Mouse (Mus musculus) lung, postnatal 0 days (tissue): Measurements from ENCODE around the gene Txndc9. TPM values are rescaled to one million over a fixed set of nuclear protein-coding genes. Genes with fewer than 3 reads are reported as not detected.

Experiments used
- ATAC-seq: fragments of 200-750 bp; cut with Nextera tagmentation; 2 replicates; pipeline ENCODE4 v1.8.0; 2017; ENCODE audit warnings: moderate library complexity
- DNase-seq: peaks from one replicate; pipeline ENCODE4 v3.0.0-alpha.2; 2016; ENCODE audit warnings: low spot score
- H3K27ac ChIP-seq: fragments of 300-500 bp; sonication (generic); 2 replicates; pipeline ENCODE4 v1.5.1; 2014; ENCODE audit warnings: antibody characterized with exemption, mild to moderate bottlenecking, low read length, mixed read lengths
- H3K27me3 ChIP-seq: fragments of 300-500 bp; sonication (generic); replicated peaks from 2 replicates; pipeline ENCODE4 v1.6.1; 2014; ENCODE audit warnings: low read length, mixed read lengths; ENCODE audit not compliant: insufficient read depth
- H3K36me3 ChIP-seq: fragments of 300-500 bp; sonication (generic); 2 replicates; pipeline ENCODE4 v1.6.1; 2014; ENCODE audit warnings: low read length, mixed read lengths; ENCODE audit not compliant: insufficient read depth
- H3K4me1 ChIP-seq: fragments of 300-500 bp; sonication (generic); 2 replicates; pipeline ENCODE4 v1.6.1; 2014; ENCODE audit warnings: antibody characterized with exemption, low read depth, low read length, mixed read lengths; ENCODE audit not compliant: insufficient read depth
- H3K4me2 ChIP-seq: fragments of 300-500 bp; sonication (generic); replicated peaks from 2 replicates; pipeline ENCODE4 v1.6.1; 2014; ENCODE audit warnings: low read depth, mild to moderate bottlenecking, low read length, moderate library complexity, mixed read lengths
- H3K4me3 ChIP-seq: fragments of 300-500 bp; sonication (generic); 2 replicates; pipeline ENCODE4 v1.5.1; 2014; ENCODE audit warnings: low read depth, low read length
- H3K9ac ChIP-seq: fragments of 300-500 bp; sonication (generic); replicated peaks from 2 replicates; pipeline ENCODE4 v1.6.1; 2014; ENCODE audit warnings: low read depth, mild to moderate bottlenecking
- H3K9me3 ChIP-seq: fragments of 300-500 bp; sonication (generic); 2 replicates; pipeline ENCODE4 v1.6.1; 2016; ENCODE audit warnings: low read length, mixed read lengths
- CTCF ChIP-seq: IDR thresholded peaks from 2 replicates; pipeline ENCODE4 v1.5.1; 2016; ENCODE audit warnings: antibody characterized with exemption, mild to moderate bottlenecking
- EP300 ChIP-seq: IDR thresholded peaks from 2 replicates; pipeline ENCODE4 v1.6.1; 2016; ENCODE audit warnings: antibody characterized with exemption, mild to moderate bottlenecking, control low read depth
- WGBS: fragments of 180-500 bp; shearing (Covaris S2); extraction: QIAGEN DNeasy Blood & Tissue Kit; methylation state at CpG from one replicate; pipeline ENCODE4 v1.1.7; 2014; 5-methylcytosine and 5-hydroxymethylcytosine counted together
- polyA plus RNA-seq: library from polyadenylated mRNA; unstranded; fragments of >200 nt; fragmentation: Nextera tagmentation; extraction: Ambion mirVana; gene quantifications from 2 replicates; pipeline ENCODE4 v1.2.1, GENCODE M21; 2015

The Txndc9 gene
- 93.3 and 101 TPM in 2 replicates for polyA plus RNA-seq

DNA sequence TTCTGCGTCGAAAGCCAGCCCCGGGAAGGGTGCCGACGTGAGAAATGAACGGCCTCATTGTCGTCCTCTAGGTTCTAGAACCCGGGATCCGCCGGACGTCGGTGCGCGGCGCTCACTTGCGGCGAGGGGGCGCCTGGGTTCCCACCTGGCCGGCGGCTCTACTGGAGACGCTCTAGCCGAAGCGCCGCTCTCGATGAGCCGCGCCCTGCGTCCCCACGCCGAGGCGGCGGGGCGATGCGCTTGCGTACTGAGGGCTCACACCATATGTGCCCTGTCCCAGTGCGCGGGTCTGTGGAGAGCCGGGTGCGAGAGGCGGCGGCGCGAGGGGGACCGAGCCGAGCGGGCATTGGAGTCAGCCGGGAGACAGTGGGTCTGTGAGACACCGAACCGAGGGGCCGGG, at the start of gene Txndc9, which contains the start of gene Eif5b:
Txndc9 (minus strand) TSS at position 27 of the 400 bp plus-strand sequence.
Eif5b (plus strand) TSS at position 144 of the 400 bp plus-strand sequence.
- Histone ChIP-seq H3K4me2 (peak within 1 kb of the TSS; percentile 77), H3K27ac (peak within 1 kb of the TSS; percentile 94), H3K9me3 (no peaks in the 10 kb centered on the region), H3K36me3 (peaks cover 14% of the 10 kb centered on the region), H3K4me3 (peak within 1 kb of the TSS; percentile 97), H3K4me1 (peaks cover 6% of the 10 kb centered on the region; the same call in 1 of the 2 replicates), H3K9ac (peak within 1 kb of the TSS; percentile 90), H3K27me3 (no peaks in the 10 kb centered on the region)
- DNase-seq (peak; percentile 96), ATAC-seq (peak; percentile 91)
- TF ChIP-seq EP300: no peak
- TF ChIP-seq CTCF: peak; percentile 75
- WGBS: under 1% methylated on average over 49 of the region's 50 CpGs

DNA sequence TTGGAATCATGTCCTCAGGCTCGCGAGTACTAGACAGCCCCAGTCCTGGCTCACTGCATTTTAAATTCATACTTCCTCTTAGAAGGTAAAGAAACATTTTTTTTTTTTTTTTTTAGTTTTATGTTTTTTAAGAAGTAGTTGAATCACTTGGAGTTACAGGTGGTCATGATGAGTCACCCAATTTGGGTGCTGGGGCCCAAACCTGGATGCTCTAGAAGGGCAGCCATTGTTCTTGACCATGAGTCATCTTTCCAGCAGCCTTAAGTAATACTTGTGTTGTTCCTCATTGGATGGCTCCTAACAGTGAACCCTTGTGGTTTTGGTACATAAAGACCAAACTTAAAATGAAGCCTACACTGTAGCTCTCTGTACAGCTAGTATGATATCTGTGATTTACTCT, 41.2 kb upstream of the Txndc9 start:
- ATAC-seq (no peak), DNase-seq (no peak)
- H3K4me2 ChIP-seq: no peak overlapping the region
- 96% methylated on average over 2 of the region's 2 CpGs for WGBS
- no peaks in the 10 kb centered on the region for H3K27me3 ChIP-seq
- TF ChIP-seq EP300 (no peak), CTCF (no peak)
- no peaks in the 10 kb centered on the region for H3K4me1 ChIP-seq
- H3K9ac ChIP-seq: no peak overlapping the region
- no peaks in the 10 kb centered on the region for H3K9me3 ChIP-seq
- no peak overlapping the region for H3K27ac ChIP-seq
- H3K36me3 ChIP-seq: peaks cover 48% of the 10 kb centered on the region
- no peak overlapping the region for H3K4me3 ChIP-seq

DNA sequence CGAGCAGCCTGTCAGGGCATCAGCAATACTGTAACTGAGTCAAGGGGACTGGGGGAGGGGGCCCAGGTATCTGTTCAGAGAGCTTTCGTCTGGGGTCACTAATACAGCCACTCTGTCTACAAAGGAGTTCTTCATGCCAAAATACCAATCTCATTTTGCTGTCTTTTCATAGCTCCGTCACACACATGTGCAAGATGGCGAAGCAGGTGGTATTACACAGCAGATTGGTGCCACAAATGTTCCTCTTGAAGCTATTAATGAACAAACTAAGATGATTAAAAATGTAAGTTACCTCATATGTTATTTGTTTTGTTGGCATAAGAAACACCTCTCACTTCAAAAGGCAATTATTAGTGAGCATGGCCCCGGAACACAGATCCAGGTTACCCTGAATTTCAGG, 39.7 kb upstream of the Txndc9 start:
- no peak for DNase-seq
- TF ChIP-seq CTCF: no peak
- no peak for TF ChIP-seq EP300
- WGBS: 90% methylated on average over 5 of the region's 5 CpGs

DNA sequence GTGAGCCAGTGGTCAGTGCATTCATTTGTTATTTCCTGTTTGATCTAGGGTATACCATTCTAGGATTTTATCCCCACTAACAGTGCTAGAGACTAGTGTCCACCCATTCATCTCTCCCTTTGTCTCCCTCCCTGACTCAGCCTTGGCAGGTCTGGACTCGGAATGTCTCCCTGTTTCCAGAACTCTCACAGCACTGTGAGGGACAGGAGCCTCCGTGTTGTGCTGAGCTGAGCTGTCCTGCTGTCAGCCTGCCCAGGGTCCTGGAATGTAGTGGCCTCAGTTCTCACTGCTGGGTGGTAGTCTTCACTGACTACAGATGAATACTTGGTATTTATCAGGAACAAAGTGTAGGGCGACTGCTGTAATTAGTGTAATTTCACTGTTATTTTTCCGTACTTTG, 37.8 kb upstream of the Txndc9 start:
- DNase-seq (no peak), ATAC-seq (no peak)
- Histone ChIP-seq H3K27ac (no peak overlapping the region), H3K4me2 (no peak overlapping the region), H3K9ac (no peak overlapping the region), H3K9me3 (no peaks in the 10 kb centered on the region), H3K27me3 (no peaks in the 10 kb centered on the region), H3K4me1 (no peaks in the 10 kb centered on the region), H3K36me3 (peaks cover 45% of the 10 kb centered on the region), H3K4me3 (no peak overlapping the region)
- 92% methylated on average over 4 of the region's 4 CpGs for WGBS
- no peak for TF ChIP-seq CTCF
- no peak for TF ChIP-seq EP300

More for the DNA sequence above, 39.7 kb upstream of the Txndc9 start:
- no peaks in the 10 kb centered on the region for H3K27me3 ChIP-seq
- no peak overlapping the region for H3K4me2 ChIP-seq
- peaks cover 48% of the 10 kb centered on the region for H3K36me3 ChIP-seq
- ATAC-seq: no peak
- H3K9me3 ChIP-seq: no peaks in the 10 kb centered on the region
- H3K27ac ChIP-seq: no peak overlapping the region
- H3K4me3 ChIP-seq: no peak overlapping the region
- no peak overlapping the region for H3K9ac ChIP-seq
- no peaks in the 10 kb centered on the region for H3K4me1 ChIP-seq

DNA sequence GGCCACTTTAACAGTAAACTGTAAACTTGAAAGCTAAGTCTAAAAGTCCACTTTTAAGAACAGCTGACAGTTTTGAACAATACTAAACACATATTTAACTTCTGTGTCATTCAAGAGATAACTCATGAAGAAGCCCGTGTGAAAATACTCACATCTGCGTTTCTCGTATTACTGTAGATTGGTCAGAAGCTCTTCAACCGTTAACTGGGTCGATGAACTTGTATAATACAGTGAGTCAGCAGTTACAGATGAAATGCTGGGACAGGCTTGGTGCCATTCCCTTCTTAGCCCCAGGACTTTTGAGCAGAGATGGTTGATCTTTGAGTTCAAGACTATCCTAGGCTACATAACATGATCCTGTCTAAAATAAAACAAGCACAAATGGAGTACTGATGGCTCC, 33.7 kb upstream of the Txndc9 start:
- Histone ChIP-seq H3K4me1 (no peaks in the 10 kb centered on the region), H3K4me2 (no peak overlapping the region), H3K4me3 (no peak overlapping the region), H3K36me3 (peaks cover 15% of the 10 kb centered on the region), H3K9me3 (no peaks in the 10 kb centered on the region), H3K27me3 (no peaks in the 10 kb centered on the region), H3K27ac (no peak overlapping the region), H3K9ac (no peak overlapping the region)
- no peak for DNase-seq
- TF ChIP-seq EP300 (no peak), CTCF (no peak)
- ATAC-seq: no peak
- WGBS: 79% methylated on average over 5 of the region's 5 CpGs

DNA sequence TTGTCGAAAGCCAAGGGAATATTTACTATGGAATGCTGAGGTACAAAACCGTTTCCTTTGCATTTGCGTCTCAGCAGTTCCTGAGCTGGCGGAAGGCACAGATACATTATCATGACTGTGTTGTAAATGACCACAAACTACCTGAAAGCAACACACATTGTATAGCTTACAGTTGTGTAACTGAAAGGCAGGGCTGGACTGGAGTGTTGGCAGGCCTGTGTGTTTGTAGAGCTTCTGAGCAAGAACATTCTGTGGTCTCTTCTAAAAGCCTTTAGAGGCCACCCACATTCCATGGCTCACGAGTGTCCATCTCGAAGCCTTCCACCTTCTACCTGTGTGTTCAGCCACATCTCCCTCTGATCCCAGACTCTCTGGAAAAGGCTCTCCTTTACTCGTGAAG, 29.6 kb upstream of the Txndc9 start:
- Histone ChIP-seq H3K27me3 (no peaks in the 10 kb centered on the region), H3K4me1 (no peaks in the 10 kb centered on the region), H3K9me3 (no peaks in the 10 kb centered on the region), H3K4me2 (no peak overlapping the region), H3K9ac (no peak overlapping the region), H3K4me3 (no peak overlapping the region), H3K27ac (0 out of 2 replicates have a peak overlapping the region, but pooled peaks have one; percentile 6), H3K36me3 (peaks cover 11% of the 10 kb centered on the region; the same call in 1 of the 2 replicates)
- WGBS: 81% methylated on average over 7 of the region's 7 CpGs
- TF ChIP-seq CTCF: no peak
- TF ChIP-seq EP300: no peak
- ATAC-seq (peak; percentile 68), DNase-seq (peak; percentile 35)
